14 mouse cellular contexts compared by ENCODE assay signal in genomic region chr3:34661341-34662007, GRCm38 (mm10). TPM values are rescaled to one million over a fixed set of nuclear protein-coding genes. Genes with fewer than 3 reads are reported as not detected.
DNase-seq lines count a peak whose midpoint lies in the region; ATAC-seq lines count a peak whose summit lies in the region.
"Had no signal": no experiment of that assay in that cellular context is flagged by ENCODE, and none has a peak within 500 bp of the region (broad histone marks: within the 10 kb centered on the region; RNA-seq: fewer than 3 reads in every experiment).

No protein-coding gene starts in this region.

- H3K27me3 ChIP-seq in forebrain, embryonic 14.5 days (replicated peaks; ENCODE audit: control insufficient read depth, insufficient read depth, low read length), result no peaks in the 10 kb centered on the region
- H3K27me3 ChIP-seq in midbrain, embryonic 12.5 days, result peaks cover 26% of the 10 kb centered on the region

- no peaks in the 10 kb centered on the region for H3K9me3 ChIP-seq in forebrain, embryonic 14.5 days (replicated peaks; ENCODE audit: control insufficient read depth, low read length)
- no peaks in the 10 kb centered on the region for H3K9me3 ChIP-seq in midbrain, embryonic 12.5 days

- DNase-seq in embryo, embryonic 10 days (ENCODE audit: low spot score), result peak; percentile 40
- DNase-seq in embryo, embryonic 10.5 days (ENCODE audit: low spot score), result no peak
- DNase-seq in forebrain, embryonic 14.5 days (ENCODE audit: low spot score), result peak; percentile 84
- DNase-seq in retina, postnatal 1 day, result peak; percentile 88
- no peak for DNase-seq in thymus, postnatal 14 days
- DNase-seq in urinary bladder, postnatal 14 days (ENCODE audit: low spot score), result no peak
- no peak for DNase-seq in thymus, postnatal 0 days (ENCODE audit: low spot score)
- DNase-seq: adrenal gland, adult 8-10 months; cerebellum, adult 18-20 months; kidney, postnatal 25 days; lung, adult 2 months; right cerebral cortex, postnatal 25 days had no signal

- H3K4me1 ChIP-seq in forebrain, embryonic 14.5 days (ENCODE audit: control insufficient read depth, insufficient read depth, low read length), result peaks cover 38% of the 10 kb centered on the region
- peaks cover 93% of the 10 kb centered on the region for H3K4me1 ChIP-seq in midbrain, embryonic 12.5 days

- ATAC-seq in forebrain, embryonic 14.5 days, result peak; percentile 4; the same call in 1 of the 2 replicates
- ATAC-seq in midbrain, embryonic 12.5 days (ENCODE audit: low FRiP score, low read depth), result peak; percentile 7; the same call in 1 of the 2 replicates

- H3K36me3 ChIP-seq in forebrain, embryonic 14.5 days (ENCODE audit: control insufficient read depth, insufficient read depth, low read length), result peaks cover 4% of the 10 kb centered on the region; the same call in 1 of the 2 replicates
- no peaks in the 10 kb centered on the region for H3K36me3 ChIP-seq in midbrain, embryonic 12.5 days
- H3K36me3 ChIP-seq: G1E had no signal

- H3K27ac ChIP-seq in forebrain, embryonic 14.5 days (ENCODE audit: low read depth, low read length), result peak overlapping the region; percentile 99
- peak overlapping the region; percentile 97 for H3K27ac ChIP-seq in midbrain, embryonic 12.5 days (replicated peaks)

- H3K4me2 ChIP-seq in forebrain, embryonic 14.5 days (ENCODE audit: low read length), result peak overlapping the region; percentile 90
- H3K4me2 ChIP-seq in midbrain, embryonic 12.5 days (replicated peaks), result peak overlapping the region; percentile 85

- WGBS in forebrain, embryonic 14.5 days, result 1% methylated on average over 30 of the region's 32 CpGs
- WGBS in midbrain, embryonic 12.5 days, result under 1% methylated on average over 32 of the region's 32 CpGs

- peak overlapping the region; percentile 19 for H3K4me3 ChIP-seq in forebrain, embryonic 14.5 days (ENCODE audit: low read depth, low read length)
- H3K4me3 ChIP-seq in midbrain, embryonic 12.5 days, result peak overlapping the region; percentile 45

- H3K9ac ChIP-seq in forebrain, embryonic 14.5 days (ENCODE audit: low read length), result peak overlapping the region; percentile 81
- peak overlapping the region; percentile 79 for H3K9ac ChIP-seq in midbrain, embryonic 12.5 days (replicated peaks)

RNA-seq across cellular contexts. Expression of gene Sox2, which starts 11.3 kb away (rescaled TPM):
- 26.6 and 32.0 TPM in 2 replicates for polyA plus RNA-seq in forebrain, embryonic 14.5 days (2014; fragmentation: Nextera tagmentation; extraction: Ambion mirVana)
- 49.5 and 61.1 TPM in 2 replicates for polyA plus RNA-seq in midbrain, embryonic 12.5 days (2016; fragmentation: Nextera tagmentation; extraction: Ambion mirVana)
- 0.23 TPM in 1 of 2 replicates, not detected in the other for polyA plus RNA-seq in thymus, postnatal 0 days (2015; fragmentation: Nextera tagmentation; extraction: Ambion mirVana)
- polyA plus RNA-seq: G1E had no signal

Comparison
In these comparisons a context has a peak if more than half of its experiments do, and no peak if none do; other contexts are left out.
1. DNase-seq: peak in embryo, embryonic 10 days (single experiment), forebrain, embryonic 14.5 days (single experiment) and retina, postnatal 1 day (single experiment); none in embryo, embryonic 10.5 days (single experiment), thymus, postnatal 14 days (single experiment), urinary bladder, postnatal 14 days (single experiment) and thymus, postnatal 0 days (single experiment).
2. RNA of gene Sox2, which starts 11.3 kb away (polyA plus RNA-seq): 49.5 to 61.1 TPM in midbrain, embryonic 12.5 days and 26.6 to 32.0 TPM in forebrain, embryonic 14.5 days; 0.23 TPM in thymus, postnatal 0 days; every median in the first group is over 10 times any median in the second.